Mouse (Mus musculus) hindbrain, postnatal 0 days (tissue): ENCODE data around the gene Acvrl1. TPM values are rescaled to one million over a fixed set of nuclear protein-coding genes. Genes with fewer than 3 reads are reported as not detected.
A peak's percentile ranks its signal among the peaks of the same experiment; 100 is the strongest.

Experiments
- ATAC-seq: fragments of 200-750 bp; cut with Nextera tagmentation; 2 replicates; pipeline ENCODE4 v1.8.0; 2017; ENCODE audit warnings: mild to moderate bottlenecking, moderate TSS enrichment, moderate library complexity
- DNase-seq: peaks from one replicate; pipeline ENCODE4 v3.0.0-alpha.2; 2015; ENCODE audit warnings: low spot score
- H3K27ac ChIP-seq: fragments of 300-500 bp; sonication (generic); 2 replicates; pipeline ENCODE4 v1.5.1; 2014; ENCODE audit warnings: mild to moderate bottlenecking
- H3K27me3 ChIP-seq: fragments of 300-500 bp; sonication (generic); 2 replicates; pipeline ENCODE4 v1.6.1; 2014; ENCODE audit warnings: low read length, mixed read lengths; ENCODE audit not compliant: insufficient read depth
- H3K36me3 ChIP-seq: fragments of 300-500 bp; sonication (generic); 2 replicates; pipeline ENCODE4 v1.6.1; 2014; ENCODE audit warnings: low read length, mixed read lengths; ENCODE audit not compliant: insufficient read depth
- H3K4me1 ChIP-seq: fragments of 300-500 bp; sonication (generic); 2 replicates; pipeline ENCODE4 v1.6.1; 2014; ENCODE audit warnings: antibody characterized with exemption, low read length, mixed read lengths; ENCODE audit not compliant: insufficient read depth
- H3K4me2 ChIP-seq: fragments of 300-500 bp; sonication (generic); 2 replicates; pipeline ENCODE4 v1.6.1; 2014; ENCODE audit warnings: low read depth, mild to moderate bottlenecking, low read length, moderate library complexity, mixed read lengths
- H3K4me3 ChIP-seq: fragments of 300-500 bp; sonication (generic); 2 replicates; pipeline ENCODE4 v1.5.1; 2014; ENCODE audit warnings: low read length
- H3K9ac ChIP-seq: fragments of 300-500 bp; sonication (generic); replicated peaks from 2 replicates; pipeline ENCODE4 v1.6.1; 2014; ENCODE audit warnings: mild to moderate bottlenecking, low read length, moderate library complexity, mixed read lengths
- H3K9me3 ChIP-seq: fragments of 300-500 bp; sonication (generic); 2 replicates; pipeline ENCODE4 v1.6.1; 2016; ENCODE audit warnings: low read length, mixed read lengths
- CTCF ChIP-seq: IDR thresholded peaks from 2 replicates; pipeline ENCODE4 v1.5.1; 2016; ENCODE audit warnings: antibody characterized with exemption, control low read depth, low read depth
- WGBS: fragments of 180-500 bp; shearing (Covaris S2); extraction: QIAGEN DNeasy Blood & Tissue Kit; methylation state at CpG from one replicate; pipeline ENCODE4 v1.1.7; 2014; 5-methylcytosine and 5-hydroxymethylcytosine counted together
- polyA plus RNA-seq: library from polyadenylated mRNA; unstranded; fragments of >200 nt; fragmentation: Nextera tagmentation; extraction: Ambion mirVana; gene quantifications from 2 replicates; pipeline ENCODE4 v1.2.1, GENCODE M21; 2015
- total RNA-seq: library from RNA; depleted of rRNA; stranded (reverse); fragments of >200 nt; gene quantifications from 2 replicates; pipeline ENCODE4 v1.2.3, GENCODE M21; 2014

Acvrl1 gene
- total and polyA plus RNA-seq, 2 experiments from 2014 or later, result 7.0 to 21.6 TPM

DNA sequence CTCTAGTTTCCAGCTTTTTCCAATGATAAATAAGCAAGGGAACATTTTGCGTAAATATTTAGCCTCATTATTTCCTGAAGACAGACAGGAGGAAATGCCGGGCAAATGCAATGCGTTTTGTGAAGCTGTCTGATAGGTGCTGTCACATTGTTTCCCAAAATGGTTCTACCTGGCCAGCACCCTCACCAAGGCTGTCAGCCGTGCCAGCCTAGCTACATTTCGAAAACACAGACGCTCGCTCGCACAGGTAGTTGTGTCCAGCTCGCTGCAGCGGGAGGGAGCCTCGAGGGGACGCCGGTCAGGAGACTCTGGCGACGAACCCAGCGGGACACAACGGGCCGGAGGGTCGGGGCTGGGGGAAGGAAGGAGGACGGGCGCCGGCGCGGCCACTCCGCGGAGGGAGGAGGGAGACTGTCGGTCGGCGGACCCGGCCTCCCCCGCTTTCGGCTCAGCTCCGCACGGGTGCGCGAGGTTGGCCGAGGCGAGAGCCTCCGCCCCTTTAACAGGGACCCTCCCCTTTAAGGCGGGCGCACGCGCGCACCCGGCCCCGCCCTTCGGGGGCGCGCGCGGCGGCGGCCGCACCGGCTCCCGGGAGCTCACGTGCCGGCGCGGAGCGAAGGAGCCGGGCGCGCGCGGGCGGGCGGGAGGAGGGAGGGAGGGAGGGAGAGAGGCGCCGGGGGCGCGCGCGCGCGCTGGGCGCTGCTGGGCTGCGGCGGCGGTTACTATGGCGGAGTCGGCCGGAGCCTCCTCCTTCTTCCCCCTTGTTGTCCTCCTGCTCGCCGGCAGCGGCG is 45.3 kb downstream of the Acvrl1 start, which contains the start of gene Acvr1b:
Gene Acvr1b, plus strand, starts transcription at position 647 of the 791 bp plus-strand sequence.
- no peak for TF ChIP-seq CTCF
- H3K9ac ChIP-seq, result peak within 1 kb of the TSS; percentile 93
- ATAC-seq, result peak; percentile 95
- H3K4me3 ChIP-seq, result peak within 1 kb of the TSS; percentile 94
- H3K4me2 ChIP-seq, result peak within 1 kb of the TSS; percentile 71
- peak within 1 kb of the TSS; percentile 83 for H3K27ac ChIP-seq
- DNase-seq, result peak; percentile 98
- H3K4me1 ChIP-seq, result peaks cover 13% of the 10 kb centered on the region; the same call in 1 of the 2 replicates
- H3K36me3 ChIP-seq, result no peaks in the 10 kb centered on the region
- H3K27me3 ChIP-seq, result no peaks in the 10 kb centered on the region
- 1% methylated on average over 57 of the region's 87 CpGs for WGBS
- no peaks in the 10 kb centered on the region for H3K9me3 ChIP-seq

DNA sequence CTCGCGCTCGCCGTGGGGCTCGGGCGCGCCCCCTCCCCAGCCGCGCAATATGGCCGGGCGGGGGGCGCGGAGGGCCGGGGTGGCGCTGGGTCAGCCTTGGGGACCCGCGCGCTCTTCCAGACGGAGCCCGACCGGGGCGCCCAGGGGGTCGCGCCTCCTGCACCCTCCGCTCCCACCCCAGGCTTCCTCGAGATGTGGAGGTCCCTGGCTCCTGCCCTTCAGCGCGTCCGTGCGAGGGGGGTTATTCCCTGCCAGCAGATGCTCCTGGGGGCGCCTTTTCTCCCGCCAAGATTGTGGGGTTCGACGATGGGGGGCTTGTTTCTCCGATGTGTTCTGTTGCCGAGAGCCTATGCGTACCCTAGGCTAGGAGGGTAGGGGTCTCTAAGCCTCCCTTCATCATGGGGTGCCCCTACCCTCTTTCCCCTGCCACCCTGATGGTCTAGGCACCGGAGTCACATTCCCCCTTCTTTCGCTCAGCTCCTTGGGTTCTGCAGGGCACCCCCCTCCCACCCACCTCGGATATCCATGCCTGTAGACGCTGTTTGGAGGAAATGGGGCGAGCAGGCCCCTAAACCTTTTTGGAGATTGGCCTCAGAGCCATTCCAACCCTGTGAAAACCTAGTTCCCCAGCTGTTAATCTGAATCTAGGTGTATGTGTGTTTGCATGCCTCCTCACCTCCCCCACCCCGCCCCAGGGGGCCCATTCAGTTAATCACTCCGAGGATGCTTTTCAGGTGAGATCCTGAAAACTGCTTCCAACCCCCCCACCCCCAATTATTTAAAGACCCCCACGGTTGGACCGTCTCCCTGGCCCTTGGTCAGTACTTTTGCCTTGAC is 46.2 kb downstream of the Acvrl1 start:
- Histone ChIP-seq H3K27me3 (no peaks in the 10 kb centered on the region), H3K36me3 (no peaks in the 10 kb centered on the region), H3K4me3 (peak overlapping the region; percentile 94), H3K4me1 (peaks cover 16% of the 10 kb centered on the region; the same call in 1 of the 2 replicates), H3K9me3 (no peaks in the 10 kb centered on the region), H3K27ac (peak overlapping the region; percentile 83), H3K9ac (peak overlapping the region; percentile 93), H3K4me2 (peak overlapping the region; percentile 71)
- peak; percentile 60 for ATAC-seq
- 1% methylated on average over 24 of the region's 46 CpGs for WGBS
- peak; percentile 36 for DNase-seq
- no peak for TF ChIP-seq CTCF

DNA sequence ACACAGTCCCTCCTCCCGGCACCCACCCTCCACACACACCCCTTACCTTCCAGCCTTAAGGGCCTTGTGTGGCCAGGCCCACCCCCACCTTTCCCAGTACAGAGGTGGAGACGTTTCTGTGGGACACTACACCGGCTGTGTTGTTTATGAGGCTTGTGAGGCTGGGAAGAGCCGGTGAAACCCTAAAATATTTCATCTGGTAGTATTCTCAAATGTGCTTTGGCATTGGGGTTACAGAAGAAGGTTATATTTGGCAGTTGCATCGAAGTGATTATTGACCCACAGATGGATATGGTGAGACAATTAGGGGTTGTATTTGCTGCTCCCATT is 46.8 kb downstream of the Acvrl1 start:
- DNase-seq (no peak), ATAC-seq (no peak)
- Histone ChIP-seq H3K27ac (peak overlapping the region; percentile 83; the same call in 1 of the 2 replicates), H3K36me3 (no peaks in the 10 kb centered on the region), H3K9me3 (no peaks in the 10 kb centered on the region), H3K9ac (peak overlapping the region; percentile 93), H3K4me3 (peak overlapping the region; percentile 94), H3K4me1 (peaks cover 16% of the 10 kb centered on the region; the same call in 1 of the 2 replicates), H3K27me3 (no peaks in the 10 kb centered on the region), H3K4me2 (peak overlapping the region; percentile 71)
- no peak for TF ChIP-seq CTCF
- 4% methylated on average over 5 of the region's 5 CpGs for WGBS

DNA sequence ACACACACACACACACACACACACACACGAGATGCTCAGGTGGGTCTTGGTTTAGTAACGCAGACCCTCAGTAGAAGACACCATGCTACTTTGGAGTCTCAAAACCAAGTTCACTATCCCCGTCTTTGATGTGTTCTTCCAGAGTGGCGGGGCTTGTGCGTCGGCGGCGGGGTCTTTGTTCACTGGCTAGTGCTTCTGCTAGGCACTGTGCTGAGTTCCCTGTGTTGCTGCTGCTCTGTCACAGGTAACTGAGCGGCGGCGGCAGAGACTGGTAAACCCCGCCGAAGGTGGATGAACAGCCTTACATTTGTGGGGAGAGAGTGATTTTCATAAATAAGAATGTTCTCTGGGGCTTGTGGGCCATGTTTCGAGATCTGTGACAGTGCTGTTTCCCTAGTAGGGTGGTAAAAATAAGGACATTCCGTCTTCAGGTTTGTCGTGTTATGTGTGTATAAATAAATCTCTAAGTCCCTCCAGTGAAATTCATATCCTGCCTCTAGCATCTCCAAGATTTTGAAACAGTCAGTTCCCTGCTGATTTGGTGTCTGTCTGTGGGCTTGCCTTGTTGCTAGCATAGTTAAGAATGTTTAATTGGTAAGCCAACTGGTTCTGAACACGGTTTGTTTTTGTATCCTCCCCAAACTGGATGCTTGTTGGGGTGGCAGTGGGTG is 47.4 kb downstream of the Acvrl1 start:
- H3K4me3 ChIP-seq, result peak overlapping the region; percentile 94
- H3K9ac ChIP-seq, result peak overlapping the region; percentile 93
- 19% methylated on average over 17 of the region's 17 CpGs for WGBS
- TF ChIP-seq CTCF, result no peak
- peaks cover 20% of the 10 kb centered on the region for H3K4me1 ChIP-seq
- no peaks in the 10 kb centered on the region for H3K36me3 ChIP-seq
- peak overlapping the region; percentile 15; the same call in 1 of the 2 replicates for H3K27ac ChIP-seq
- no peaks in the 10 kb centered on the region for H3K9me3 ChIP-seq
- DNase-seq, result peak; percentile 45
- H3K4me2 ChIP-seq, result peak overlapping the region; percentile 71
- ATAC-seq, result no peak
- H3K27me3 ChIP-seq, result no peaks in the 10 kb centered on the region

DNA sequence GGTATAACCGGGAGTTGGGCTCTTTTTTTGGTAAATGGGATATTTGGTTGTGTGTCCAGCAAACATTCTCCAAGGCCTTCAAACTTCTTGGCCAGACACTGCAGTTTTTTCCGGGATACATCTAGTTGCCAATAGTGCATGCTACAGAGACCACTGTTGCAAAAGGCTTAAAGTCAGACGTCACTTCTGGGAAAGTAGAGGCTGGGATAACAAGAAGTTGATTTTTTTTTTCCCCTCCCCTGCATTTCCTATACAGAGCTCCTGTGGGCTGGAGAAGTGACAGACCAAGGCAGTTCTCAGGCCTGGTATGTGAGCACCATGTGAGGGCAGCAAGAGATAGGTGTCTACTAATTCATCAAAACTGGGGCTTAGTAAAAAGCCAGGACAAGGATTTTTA is 48.0 kb downstream of the Acvrl1 start:
- Histone ChIP-seq H3K4me3 (peak overlapping the region; percentile 94), H3K9ac (no peak overlapping the region), H3K4me1 (peaks cover 24% of the 10 kb centered on the region), H3K36me3 (no peaks in the 10 kb centered on the region), H3K27me3 (no peaks in the 10 kb centered on the region), H3K4me2 (peak overlapping the region; percentile 71), H3K27ac (no peak overlapping the region), H3K9me3 (no peaks in the 10 kb centered on the region)
- 24% methylated on average over 3 of the region's 3 CpGs for WGBS
- ATAC-seq (no peak), DNase-seq (no peak)
- no peak for TF ChIP-seq CTCF
